Mouse (Mus musculus) CH12.LX (cell line): Measurements from ENCODE around the gene Rnf213. TPM values are rescaled to one million over a fixed set of nuclear protein-coding genes. Genes with fewer than 3 reads are reported as not detected.

Experiments
- DNase-seq: peaks from one replicate; pipeline ENCODE4 v3.0.0-alpha.2; 2013; ENCODE audit errors: extremely low read depth
- H3K27ac ChIP-seq: 2 replicates; pipeline ENCODE4 v1.5.1; 2012; ENCODE audit warnings: low read depth, mild to moderate bottlenecking, control low read depth, moderate library complexity; ENCODE audit not compliant: insufficient read depth
- H3K27me3 ChIP-seq: replicated peaks from 2 replicates; pipeline ENCODE3; 2012; ENCODE audit warnings: inconsistent platforms
- H3K36me3 ChIP-seq, 2 experiments: replicated peaks in 1 of 2; 2 replicates each; pipeline versions ENCODE3 to v1.6.1; 2012; ENCODE audit warnings: inconsistent platforms in 1 of 2, low read length in 1 of 2, mild to moderate bottlenecking in 1 of 2, mixed read lengths in 1 of 2, moderate library complexity in 1 of 2; ENCODE audit not compliant: control insufficient read depth in 1 of 2, insufficient read depth in 1 of 2
- H3K4me1 ChIP-seq, 2 experiments: 2 replicates each; pipeline ENCODE4 v1.6.1; 2012; ENCODE audit warnings: inconsistent platforms in 1 of 2, moderate library complexity in 1 of 2; ENCODE audit not compliant: insufficient read depth in 2 of 2, control insufficient read depth in 1 of 2
- H3K4me2 ChIP-seq: 2 replicates; pipeline ENCODE4 v1.6.1; 2012; ENCODE audit warnings: low read depth, mild to moderate bottlenecking, control low read depth; ENCODE audit not compliant: poor library complexity, insufficient read depth, severe bottlenecking
- H3K4me3 ChIP-seq, 3 experiments: fragments of 150-350 bp in 1 of 3; sonication (generic) in 1 of 3; replicated peaks in 1 of 3; 2 replicates each; pipeline versions ENCODE3 to v1.5.1; 2011 to 2012; ENCODE audit warnings: low read depth in 2 of 3, low read length in 2 of 3, mild to moderate bottlenecking in 2 of 3, moderate library complexity in 2 of 3, control low read depth in 1 of 3, improper control_type of control experiment in 1 of 3, inconsistent platforms in 1 of 3, mixed read lengths in 1 of 3; ENCODE audit not compliant: poor library complexity in 1 of 3
- H3K79me2 ChIP-seq: replicated peaks from 2 replicates; pipeline ENCODE4 v1.6.1; 2012; ENCODE audit warnings: mild to moderate bottlenecking, moderate library complexity; ENCODE audit not compliant: control insufficient read depth, poor library complexity, insufficient read depth, severe bottlenecking; ENCODE audit errors: extremely low read depth
- H3K9ac ChIP-seq: 2 replicates; pipeline ENCODE4 v1.6.1; 2012; ENCODE audit warnings: low read depth, mild to moderate bottlenecking, control low read depth, moderate library complexity; ENCODE audit not compliant: insufficient read depth
- H3K9me3 ChIP-seq: replicated peaks from 2 replicates; pipeline ENCODE3; 2012; ENCODE audit warnings: low read length, inconsistent platforms, mixed read lengths
- BHLHE40 ChIP-seq: IDR thresholded peaks from 2 replicates; pipeline ENCODE4 v1.6.1; 2011; ENCODE audit warnings: mild to moderate bottlenecking, low read depth, low read length, improper control_type of control experiment
- CHD2 ChIP-seq: IDR thresholded peaks from 2 replicates; pipeline ENCODE4 v1.6.1; 2011; ENCODE audit warnings: low read length, improper control_type of control experiment
- CTCF ChIP-seq, 2 experiments: IDR thresholded peaks in 1 of 2; conservative IDR thresholded peaks in 1 of 2; 2 replicates each; pipeline ENCODE4 v1.5.1; 2011 to 2012; ENCODE audit warnings: low read depth in 2 of 2, low read length in 2 of 2, improper control_type of control experiment in 1 of 2, inconsistent platforms in 1 of 2, mild to moderate bottlenecking in 1 of 2, moderate library complexity in 1 of 2
- E2F4 ChIP-seq: IDR thresholded peaks from 2 replicates; pipeline ENCODE4 v1.6.1; 2011; ENCODE audit warnings: low read depth, low read length, improper control_type of control experiment; ENCODE audit not compliant: insufficient replicate concordance
- ELF1 ChIP-seq: IDR thresholded peaks from 2 replicates; pipeline ENCODE4 v1.6.1; 2014; ENCODE audit warnings: low read depth, mild to moderate bottlenecking, inconsistent platforms, low read length, improper control_type of control experiment
- ETS1 ChIP-seq: conservative IDR thresholded peaks from 2 replicates; pipeline ENCODE4 v1.6.1; 2012; ENCODE audit warnings: low read depth, mild to moderate bottlenecking, inconsistent platforms, low read length, improper control_type of control experiment, moderate library complexity
- GABPA ChIP-seq: IDR thresholded peaks from 2 replicates; pipeline ENCODE4 v1.6.1; 2012; ENCODE audit warnings: low read depth, low read length, improper control_type of control experiment, inconsistent platforms; ENCODE audit not compliant: insufficient replicate concordance
- JUN ChIP-seq: IDR thresholded peaks from 2 replicates; pipeline ENCODE4 v1.6.1; 2011; ENCODE audit warnings: low read depth, mild to moderate bottlenecking, low read length, improper control_type of control experiment, moderate library complexity; ENCODE audit not compliant: insufficient read depth
- JUND ChIP-seq: conservative IDR thresholded peaks from 2 replicates; pipeline ENCODE4 v1.6.1; 2011; ENCODE audit warnings: low read depth, low read length, improper control_type of control experiment
- KAT2A ChIP-seq: IDR thresholded peaks from 2 replicates; pipeline ENCODE4 v1.6.1; 2012; ENCODE audit warnings: low read length, improper control_type of control experiment, inconsistent platforms; ENCODE audit not compliant: insufficient replicate concordance
- MAFK ChIP-seq: IDR thresholded peaks from 2 replicates; pipeline ENCODE4 v1.6.1; 2011; ENCODE audit warnings: low read length, improper control_type of control experiment; ENCODE audit not compliant: insufficient replicate concordance
- MAX ChIP-seq: IDR thresholded peaks from 2 replicates; pipeline ENCODE4 v1.6.1; 2011; ENCODE audit warnings: low read length, improper control_type of control experiment
- MAZ ChIP-seq: IDR thresholded peaks from 2 replicates; pipeline ENCODE4 v1.6.1; 2012; ENCODE audit warnings: low read depth, mild to moderate bottlenecking, inconsistent platforms, low read length, improper control_type of control experiment, moderate library complexity
- MXI1 ChIP-seq: IDR thresholded peaks from 2 replicates; pipeline ENCODE4 v1.6.1; 2011; ENCODE audit warnings: mild to moderate bottlenecking, low read depth, low read length, improper control_type of control experiment
- MYC ChIP-seq: IDR thresholded peaks from 2 replicates; pipeline ENCODE4 v1.6.1; 2011; ENCODE audit warnings: low read depth, mild to moderate bottlenecking, improper control_type of control experiment, low read length
- NELFE ChIP-seq: IDR thresholded peaks from 2 replicates; pipeline ENCODE4 v1.6.1; 2011; ENCODE audit warnings: low read depth, low read length, improper control_type of control experiment
- PAX5 ChIP-seq: IDR thresholded peaks from 2 replicates; pipeline ENCODE4 v1.6.1; 2012; ENCODE audit warnings: low read length, inconsistent platforms, mixed read lengths
- POLR2A ChIP-seq: IDR thresholded peaks from 2 replicates; pipeline ENCODE4 v1.6.1; 2011; ENCODE audit warnings: low read depth, mild to moderate bottlenecking, improper control_type of control experiment, low read length
- POLR2AphosphoS2 ChIP-seq: IDR thresholded peaks from 2 replicates; pipeline ENCODE4 v1.6.1; 2011; ENCODE audit warnings: low read depth, low read length, improper control_type of control experiment
- RAD21 ChIP-seq: IDR thresholded peaks from 2 replicates; pipeline ENCODE4 v1.6.1; 2011; ENCODE audit warnings: low read depth, mild to moderate bottlenecking, low read length, improper control_type of control experiment, moderate library complexity
- RCOR1 ChIP-seq: conservative IDR thresholded peaks from 2 replicates; pipeline ENCODE4 v1.6.1; 2012; ENCODE audit warnings: low read depth, mild to moderate bottlenecking, inconsistent platforms, low read length, improper control_type of control experiment
- SMC3 ChIP-seq: IDR thresholded peaks from 2 replicates; pipeline ENCODE4 v1.6.1; 2011; ENCODE audit warnings: low read depth, low read length, improper control_type of control experiment
- TBP ChIP-seq: conservative IDR thresholded peaks from 2 replicates; pipeline ENCODE4 v1.6.1; 2011; ENCODE audit warnings: low read depth, low read length, improper control_type of control experiment
- TCF12 ChIP-seq: IDR thresholded peaks from 2 replicates; pipeline ENCODE4 v1.6.1; 2014; ENCODE audit warnings: low read depth, mild to moderate bottlenecking, inconsistent platforms, low read length, improper control_type of control experiment
- UBTF ChIP-seq: IDR thresholded peaks from 2 replicates; pipeline ENCODE4 v1.6.1; 2012; ENCODE audit warnings: low read depth, mild to moderate bottlenecking, inconsistent platforms, low read length, improper control_type of control experiment, moderate library complexity
- USF1 ChIP-seq: IDR thresholded peaks from 2 replicates; pipeline ENCODE4 v1.6.1; 2014; ENCODE audit warnings: low read depth, mild to moderate bottlenecking, inconsistent platforms, low read length, improper control_type of control experiment
- ZC3H11A ChIP-seq: IDR thresholded peaks from 2 replicates; pipeline ENCODE4 v1.6.1; 2012; ENCODE audit warnings: low read depth, mild to moderate bottlenecking, inconsistent platforms, low read length, improper control_type of control experiment
- ZNF384 ChIP-seq: IDR thresholded peaks from 2 replicates; pipeline ENCODE4 v1.6.1; 2012; ENCODE audit warnings: low read depth, low read length, improper control_type of control experiment, inconsistent platforms
- dilution Hi-C: fragments of 300-500 bp; cut with MboI; formaldehyde crosslinking; loops from 2 replicates; pipeline ENCODE4 v1.14.3; 2020; ENCODE audit warnings: low sequenced_read_pairs; ENCODE audit not compliant: extremely low pct_unique_long_range_greater_than_20kb, extremely low pct_ligation_motif_present
- in situ Hi-C: fragments of 300-500 bp; cut with MboI; formaldehyde crosslinking; loops from 3 replicates; pipeline ENCODE4 v1.14.3; 2019; ENCODE audit warnings: low sequenced_read_pairs, low pct_ligation_motif_present, low pct_unique_long_range_greater_than_20kb, mixed read lengths
- polyA plus RNA-seq: library from polyadenylated mRNA; unstranded; fragments of >175 nt; gene quantifications from 2 replicates; pipeline ENCODE4 v1.2.1, GENCODE M21; 2012; ENCODE audit warnings: low read depth; ENCODE audit not compliant: insufficient read length
- total RNA-seq, 2 experiments: library from RNA; depleted of rRNA; stranded (reverse); fragments of 300-350 nt in 1 of 2; fragments of >200 nt in 1 of 2; gene quantifications; 2 replicates each; pipeline ENCODE4 v1.2.3; 2012 to 2014

Gene Rnf213
- total and polyA plus RNA-seq, 3 experiments, result 4.2 to 23.2 (median 11.2) TPM

- Histone ChIP-seq H3K79me2 (no peaks in the 10 kb centered on the region), H3K9me3 (peaks cover 5% of the 10 kb centered on the region), H3K36me3 (peaks cover 81 to 84% of the 10 kb centered on the region in 2 experiments), H3K4me1 (peaks cover 17 to 39% of the 10 kb centered on the region in 2 experiments), H3K4me2 (no peak overlapping the region), H3K27ac (no peak overlapping the region), H3K4me3 (no peak overlapping the region), H3K27me3 (peaks cover 13% of the 10 kb centered on the region), H3K9ac (no peak overlapping the region)
- peak; percentile 58 for DNase-seq
- dilution Hi-C loops, result no loop called here
- in situ Hi-C loops, result no loop called here
- no peak for TF ChIP-seq ELF1
- no peak for TF ChIP-seq RCOR1
- TF ChIP-seq MYC, result no peak
- TF ChIP-seq ZNF384, result no peak
- TF ChIP-seq MAX, result no peak
- TF ChIP-seq MAFK, result no peak
- TF ChIP-seq MXI1, result no peak
- no peak for TF ChIP-seq JUN
- no peak for TF ChIP-seq MAZ
- TF ChIP-seq ZC3H11A, result no peak
- no peak for TF ChIP-seq CTCF (conservative IDR thresholded peaks at IDR 0.05 in 1 of 2, IDR thresholded peaks at IDR 0.05 in 1 of 2; ENCODE audit: low read depth in 2 of 2, low read length in 2 of 2)
- no peak for TF ChIP-seq POLR2AphosphoS2
- TF ChIP-seq JUND, result no peak
- no peak for TF ChIP-seq PAX5
- TF ChIP-seq USF1, result no peak
- no peak for TF ChIP-seq E2F4
- no peak for TF ChIP-seq TCF12
- TF ChIP-seq SMC3, result no peak
Measured at GRCm38 (mm10) chr11:119434316-119434715, 41.4 kb downstream of the Rnf213 start.

- H3K4me1 ChIP-seq, result peaks cover 17 to 39% of the 10 kb centered on the region in 2 experiments
- no peak overlapping the region for H3K4me2 ChIP-seq
- no peak overlapping the region for H3K4me3 ChIP-seq
- no peaks in the 10 kb centered on the region for H3K79me2 ChIP-seq
- H3K9me3 ChIP-seq, result peaks cover 5% of the 10 kb centered on the region
- peak; percentile 88 for DNase-seq
- H3K27ac ChIP-seq, result peak overlapping the region; percentile 30; the same call in 1 of the 2 replicates
- H3K36me3 ChIP-seq, result peaks cover 83% of the 10 kb centered on the region in 2 experiments
- dilution Hi-C loops, result no loop called here
- peaks cover 13% of the 10 kb centered on the region for H3K27me3 ChIP-seq
- H3K9ac ChIP-seq, result no peak overlapping the region; the same call in 1 of the 2 replicates
- in situ Hi-C loops, result no loop called here
- TF ChIP-seq BHLHE40, result peak; percentile 80
- peak; percentile 50; the same call in 1 of the 2 replicates for TF ChIP-seq MXI1
- TF ChIP-seq MAFK, result peak; percentile 84
- TF ChIP-seq USF1, result no peak
- peak; percentile 93 for TF ChIP-seq TCF12
- TF ChIP-seq UBTF, result peak; percentile 71; the same call in 1 of the 2 replicates
- TF ChIP-seq GABPA, result no peak
- TF ChIP-seq MAX, result peak; percentile 62
- TF ChIP-seq POLR2A, result 0 out of 2 replicates have a peak, but pooled peaks have one; percentile 23
- peak; percentile 56; the same call in 1 of the 2 replicates for TF ChIP-seq CHD2
- TF ChIP-seq RAD21, result peak; percentile 72
- TF ChIP-seq ETS1, result peak; percentile 71
- no peak for TF ChIP-seq ZC3H11A
- TF ChIP-seq NELFE, result no peak
- TF ChIP-seq E2F4, result no peak
- TF ChIP-seq ZNF384, result no peak
- peak; percentile 96 for TF ChIP-seq RCOR1
- no peak for TF ChIP-seq TBP
- TF ChIP-seq ELF1, result peak; percentile 48; the same call in 1 of the 2 replicates
- TF ChIP-seq KAT2A, result 0 out of 2 replicates have a peak, but pooled peaks have one; percentile 42
Measured at GRCm38 (mm10) chr11:119435880-119436872, 43.3 kb downstream of the Rnf213 start.
